Mouse (Mus musculus) G1E (cell line): ENCODE data around the gene Upf3b. TPM values are rescaled to one million over a fixed set of nuclear protein-coding genes. Genes with fewer than 3 reads are reported as not detected.
"Not testable (repeated sequence)": the region's sequence is repeated elsewhere in the genome, so short reads cannot be mapped to it uniquely, and the experiment has no call there.

ENCODE experiments used
- ATAC-seq: 2 replicates; pipeline ENCODE4 v1.8.0; 2016; ENCODE audit warnings: mild to moderate bottlenecking; ENCODE audit not compliant: insufficient number of reproducible peaks, poor library complexity, low FRiP score, severe bottlenecking; ENCODE audit errors: extremely low read depth
- DNase-seq: peaks from one replicate; pipeline ENCODE4 v3.0.0; 2012; ENCODE audit warnings: low spot score
- H3K27me3 ChIP-seq: 2 replicates; pipeline ENCODE4 v1.6.1; 2012; ENCODE audit warnings: mild to moderate bottlenecking, low read length, inconsistent platforms; ENCODE audit not compliant: insufficient read depth
- H3K36me3 ChIP-seq: replicated peaks from 2 replicates; pipeline ENCODE3; 2012; ENCODE audit warnings: mild to moderate bottlenecking, inconsistent platforms
- H3K4me1 ChIP-seq: 2 replicates; pipeline ENCODE4 v1.6.1; 2012; ENCODE audit warnings: low read depth, low read length, inconsistent platforms, mixed read lengths; ENCODE audit not compliant: insufficient read depth
- H3K4me3 ChIP-seq: 2 replicates; pipeline ENCODE4 v1.5.1; 2012; ENCODE audit warnings: low read depth, mild to moderate bottlenecking, inconsistent platforms, low read length, moderate library complexity, mixed read lengths
- H3K9me3 ChIP-seq: replicated peaks from 2 replicates; pipeline ENCODE4 v1.6.1; 2012; ENCODE audit warnings: inconsistent platforms
- CTCF ChIP-seq: IDR thresholded peaks from 2 replicates; pipeline ENCODE4 v1.5.1; 2012; ENCODE audit warnings: low read depth, low read length, inconsistent platforms, mixed read lengths
- GATA1 ChIP-seq: IDR thresholded peaks from 2 replicates; pipeline ENCODE4 v1.6.1; 2012; ENCODE audit warnings: borderline replicate concordance, low read length, inconsistent platforms, mixed read lengths
- GATA2 ChIP-seq: IDR thresholded peaks from 2 replicates; pipeline ENCODE4 v1.6.1; 2012; ENCODE audit warnings: low read depth, low read length, inconsistent platforms, borderline replicate concordance
- POLR2AphosphoS5 ChIP-seq: IDR thresholded peaks from 2 replicates; pipeline ENCODE4 v1.6.1; 2012; ENCODE audit warnings: low read depth, low read length, inconsistent platforms; ENCODE audit not compliant: insufficient replicate concordance
- TAL1 ChIP-seq: conservative IDR thresholded peaks from 2 replicates; pipeline ENCODE4 v1.6.1; 2012; ENCODE audit warnings: low read depth, low read length, inconsistent platforms, mixed read lengths
- polyA plus RNA-seq: library from polyadenylated mRNA; stranded (reverse); fragments of >175 nt; gene quantifications from 2 replicates; pipeline ENCODE4 v1.2.3, GENCODE M21; 2012
- total RNA-seq, 2 experiments: library from RNA; stranded (forward) in 1 of 2; stranded (reverse) in 1 of 2; fragments of 200-1000 nt in 1 of 2; fragments of >200 nt in 1 of 2; fragmentation: Nextera tagmentation in 1 of 2; gene quantifications; 2 replicates each; pipeline ENCODE4 v1.2.3; 2014 to 2017

Upf3b gene
- total and polyA plus RNA-seq, 3 experiments: 13.3 to 78.1 (median 43.4) TPM

DNA sequence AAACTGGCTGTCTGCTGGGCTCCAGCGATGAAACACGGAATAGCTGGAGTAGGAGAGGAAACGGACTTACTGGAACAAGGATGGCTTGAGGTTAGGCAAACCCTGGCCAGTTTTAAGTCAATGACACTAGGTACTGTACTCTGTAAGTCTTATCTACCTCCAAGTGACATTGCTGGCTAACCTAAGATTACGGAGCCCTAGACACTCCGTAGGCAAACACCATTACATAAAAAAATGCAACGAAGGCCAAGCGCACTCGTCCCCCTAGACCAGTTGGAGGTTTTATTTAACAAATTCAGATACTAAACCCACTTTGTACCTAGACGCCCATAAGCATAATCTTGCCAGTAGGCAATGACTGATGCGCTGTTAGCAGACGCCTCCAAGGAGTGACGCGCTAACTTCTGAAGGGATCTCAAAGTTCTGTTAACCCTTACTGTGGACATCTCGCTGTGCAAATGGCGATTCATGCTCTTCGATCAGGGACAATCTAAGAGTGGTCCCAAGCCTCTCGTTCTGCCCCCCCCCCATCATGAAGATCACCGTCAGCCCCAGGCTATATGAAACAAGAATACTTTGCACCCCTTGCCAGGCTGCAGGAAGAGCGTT lies 25.7 kb downstream of the Upf3b start:
- H3K27me3 ChIP-seq: no peaks in the 10 kb centered on the region
- H3K36me3 ChIP-seq: peaks cover 39% of the 10 kb centered on the region
- no peak for TF ChIP-seq CTCF
- no peak for TF ChIP-seq GATA2
- TF ChIP-seq POLR2AphosphoS5: no peak
- peaks cover 8% of the 10 kb centered on the region; the same call in 1 of the 2 replicates for H3K4me1 ChIP-seq
- H3K4me3 ChIP-seq: peak overlapping the region; percentile 73
- no peaks in the 10 kb centered on the region for H3K9me3 ChIP-seq
- DNase-seq (no peak), ATAC-seq (no peak)

DNA sequence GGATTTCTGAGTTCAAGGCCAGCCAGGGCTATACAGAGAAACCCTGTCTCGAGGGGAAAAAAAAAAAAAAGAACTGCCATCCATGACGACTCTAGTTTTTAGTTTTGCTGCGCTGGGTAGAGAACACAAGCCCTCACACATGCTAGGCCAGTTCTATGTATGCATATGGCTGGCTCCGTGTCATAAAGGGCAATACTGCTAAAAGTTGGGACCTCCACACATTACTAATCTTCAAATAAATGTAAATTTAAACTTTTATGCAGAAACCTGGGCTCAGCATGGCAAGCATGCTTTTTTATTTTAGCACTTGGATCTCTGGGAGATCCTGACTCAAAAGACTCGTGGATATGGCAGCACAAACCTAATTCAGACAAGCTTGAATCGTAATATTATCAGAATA lies 28.9 kb downstream of the Upf3b start:
- TF ChIP-seq GATA2: no peak
- no peak for TF ChIP-seq CTCF
- no peak for TF ChIP-seq POLR2AphosphoS5
- no peak for TF ChIP-seq GATA1
- TF ChIP-seq TAL1: no peak
- H3K27me3 ChIP-seq: no peaks in the 10 kb centered on the region
- ATAC-seq (no peak), DNase-seq (no peak)
- no peak overlapping the region for H3K4me3 ChIP-seq
- peaks cover 39% of the 10 kb centered on the region for H3K36me3 ChIP-seq
- H3K9me3 ChIP-seq: no peaks in the 10 kb centered on the region
- peaks cover under 1% of the 10 kb centered on the region; the same call in 1 of the 2 replicates for H3K4me1 ChIP-seq

DNA sequence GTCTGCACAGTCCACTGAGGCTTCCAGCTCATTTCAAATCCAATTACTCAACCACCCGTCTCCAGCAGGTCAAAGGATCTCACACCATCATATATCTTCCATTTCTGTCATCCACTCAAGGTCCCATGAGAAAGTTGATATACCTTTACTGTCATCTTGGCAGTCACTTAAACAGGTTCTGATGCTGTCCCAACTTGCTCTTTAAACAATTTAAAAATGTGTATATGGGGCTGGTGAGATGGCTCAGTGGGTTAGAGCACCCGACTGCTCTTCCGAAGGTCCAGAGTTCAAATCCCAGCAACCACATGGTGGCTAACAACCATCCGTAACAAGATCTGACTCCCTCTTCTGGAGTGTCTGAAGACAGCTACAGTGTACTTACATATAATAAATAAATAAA lies 29.8 kb downstream of the Upf3b start:
- peaks cover 39% of the 10 kb centered on the region for H3K36me3 ChIP-seq
- DNase-seq, ATAC-seq, H3K4me3 ChIP-seq, H3K27me3 ChIP-seq, H3K9me3 ChIP-seq, H3K4me1 ChIP-seq: not testable (repeated sequence)

DNA sequence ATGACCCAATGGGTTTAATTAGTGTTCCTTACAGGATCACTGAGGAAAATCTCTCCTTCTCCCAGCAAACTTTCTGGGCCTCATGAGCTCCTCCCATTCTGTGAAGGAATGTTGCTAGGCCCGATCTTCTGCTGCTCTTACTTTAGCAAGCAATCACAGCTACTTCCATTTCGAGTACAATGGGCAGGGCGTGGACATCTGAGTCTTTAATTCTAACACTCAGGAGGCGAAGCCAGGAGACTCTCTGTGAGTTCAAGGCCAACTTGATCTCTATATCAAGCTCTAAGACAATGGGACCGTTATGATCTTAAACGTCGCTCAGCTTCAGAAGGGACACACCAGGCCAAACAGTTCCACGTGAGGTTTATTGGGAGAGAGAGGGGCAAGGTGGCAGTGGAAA lies 33.5 kb downstream of the Upf3b start:
- Histone ChIP-seq H3K4me3 (no peak overlapping the region), H3K4me1 (peaks cover 6% of the 10 kb centered on the region), H3K36me3 (peaks cover 14% of the 10 kb centered on the region), H3K9me3 (no peaks in the 10 kb centered on the region), H3K27me3 (no peaks in the 10 kb centered on the region)
- TF ChIP-seq CTCF: no peak
- no peak for TF ChIP-seq TAL1
- TF ChIP-seq POLR2AphosphoS5: no peak
- TF ChIP-seq GATA1: no peak
- no peak for TF ChIP-seq GATA2
- DNase-seq: no peak
- no peak for ATAC-seq

DNA sequence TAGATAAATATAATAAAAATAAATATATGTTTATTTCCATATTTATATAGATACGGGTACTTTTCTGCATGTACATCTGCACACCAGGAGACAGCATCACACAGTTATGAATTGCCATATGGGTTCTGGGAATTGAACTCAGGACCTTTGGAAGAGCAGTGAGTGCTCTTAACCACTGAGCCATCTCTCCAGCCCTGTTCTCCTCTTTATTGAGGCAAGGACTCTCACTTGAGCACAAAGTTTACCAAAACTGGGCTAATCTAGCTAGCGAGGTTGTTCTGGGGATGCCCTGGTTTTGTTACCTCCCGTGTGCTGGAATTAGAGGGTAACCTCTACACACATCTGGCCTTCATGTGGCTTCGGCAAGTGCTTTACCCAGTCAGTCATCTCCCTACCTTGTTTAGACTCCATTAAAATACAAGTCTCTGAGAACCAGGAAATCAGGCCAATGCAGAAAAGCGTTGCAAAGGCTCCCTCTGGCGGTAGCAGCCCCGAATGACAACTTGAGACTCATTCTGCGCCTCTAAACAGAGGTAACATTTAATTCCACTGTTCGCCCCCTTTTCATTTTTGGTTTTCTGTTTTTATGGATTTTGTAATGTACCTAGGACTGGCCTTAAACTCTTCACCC lies 35.7 kb downstream of the Upf3b start:
- TF ChIP-seq POLR2AphosphoS5 (no peak), GATA1 (no peak), CTCF (peak; percentile 64; the same call in 1 of the 2 replicates), TAL1 (no peak), GATA2 (no peak)
- Histone ChIP-seq H3K4me3 (no peak overlapping the region), H3K36me3 (no peaks in the 10 kb centered on the region), H3K9me3 (no peaks in the 10 kb centered on the region), H3K4me1 (peaks cover 6% of the 10 kb centered on the region), H3K27me3 (no peaks in the 10 kb centered on the region)
- DNase-seq (no peak), ATAC-seq (no peak)

DNA sequence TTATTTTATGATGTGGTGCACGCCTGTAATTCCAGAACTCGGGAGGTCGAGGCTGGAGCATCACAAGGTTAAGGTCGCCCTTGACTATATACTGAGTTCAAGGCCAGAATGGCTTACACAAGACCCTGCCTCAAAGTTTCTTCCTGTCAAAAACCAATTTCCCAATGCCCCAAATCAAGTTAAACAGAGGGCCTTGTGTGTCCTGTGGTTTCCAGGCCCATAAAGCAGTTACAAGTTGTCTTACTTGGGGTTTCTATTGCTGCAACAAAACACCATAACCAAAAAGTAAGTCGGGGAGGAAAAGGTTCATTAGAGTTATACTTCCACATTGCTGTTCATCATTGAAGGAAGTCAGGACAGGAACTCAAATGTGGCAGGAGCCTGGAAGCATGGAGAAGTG lies 41.4 kb downstream of the Upf3b start:
- TF ChIP-seq CTCF (no peak), GATA1 (no peak), GATA2 (no peak), TAL1 (no peak), POLR2AphosphoS5 (no peak)
- H3K9me3 ChIP-seq: no peaks in the 10 kb centered on the region
- no peak overlapping the region for H3K4me3 ChIP-seq
- ATAC-seq: no peak
- peaks cover 2% of the 10 kb centered on the region; the same call in 1 of the 2 replicates for H3K4me1 ChIP-seq
- DNase-seq: no peak
- 0 out of 2 replicates have a peak, but pooled peaks cover 2% of the 10 kb centered on the region for H3K27me3 ChIP-seq
- H3K36me3 ChIP-seq: no peaks in the 10 kb centered on the region

DNA sequence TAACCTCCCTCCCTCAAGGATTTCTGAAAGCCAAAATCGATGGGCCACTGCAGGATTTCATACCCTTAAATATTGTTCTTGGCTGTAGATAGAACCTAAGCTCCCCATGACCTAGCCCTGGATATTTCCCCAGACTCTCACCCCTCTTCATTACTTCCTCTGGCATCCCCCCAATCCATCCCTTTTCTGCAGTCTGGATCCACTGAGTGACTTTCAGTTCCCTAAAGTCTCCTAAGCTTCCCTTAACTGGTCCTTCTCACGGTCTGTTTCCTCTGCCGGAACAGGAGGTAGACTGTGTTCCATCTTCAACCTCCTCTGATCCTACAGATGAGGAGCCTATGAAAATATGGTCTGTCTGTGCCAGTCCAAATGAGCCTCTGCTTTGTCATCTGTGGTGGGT lies 42.8 kb downstream of the Upf3b start:
- H3K9me3 ChIP-seq: no peaks in the 10 kb centered on the region
- H3K27me3 ChIP-seq: 0 out of 2 replicates have a peak, but pooled peaks cover 4% of the 10 kb centered on the region
- ATAC-seq (no peak), DNase-seq (no peak)
- H3K4me3 ChIP-seq: no peak overlapping the region
- peaks cover 2% of the 10 kb centered on the region; the same call in 1 of the 2 replicates for H3K4me1 ChIP-seq
- H3K36me3 ChIP-seq: no peaks in the 10 kb centered on the region
- TF ChIP-seq GATA1 (no peak), CTCF (no peak), TAL1 (no peak), GATA2 (no peak), POLR2AphosphoS5 (no peak)
